Comparison of ENCODE assay signal across 16 mouse cellular contexts in genomic region chr5:141727968-141728367, GRCm38 (mm10).
DNase-seq lines count a peak whose midpoint lies in the region; ATAC-seq and TF ChIP-seq lines count a peak whose summit lies in the region.
"Had no signal": no experiment of that assay in that cellular context is flagged by ENCODE, and none has a peak within 500 bp of the region (broad histone marks: within the 10 kb centered on the region; RNA-seq: fewer than 3 reads in every experiment).

No protein-coding gene starts in this region.

- no peak for ATAC-seq in Patski
- ATAC-seq: intestine, embryonic 15.5 days; midbrain, embryonic 16.5 days had no signal

- no peaks in the 10 kb centered on the region for H3K27me3 ChIP-seq in Patski
- H3K27me3 ChIP-seq: forebrain, embryonic 12.5 days; intestine, embryonic 15.5 days; limb, embryonic 15.5 days; lung, embryonic 15.5 days; stomach, embryonic 15.5 days had no signal

- POLR2A ChIA-PET in Patski (lab: Charles Lee): interaction anchor here (0.6 kb wide), 1 partner anchor 425 kb away, joined by 6 read pairs; no protein-coding TSS in a partner anchor

- TF ChIP-seq POLR2A in brain, embryonic 14.5 days (IDR thresholded peaks at IDR 0.05; ENCODE audit: borderline replicate concordance, extremely low read depth, insufficient read depth, insufficient read length, poor library complexity, severe bottlenecking): no peak

- peak; percentile 24 to 35 for DNase-seq in adrenal gland, adult (ENCODE audit: inconsistent age in 2 of 2, low spot score in 1 of 2)
- no peak for DNase-seq in adrenal gland, adult 18-20 months (ENCODE audit: low spot score in 2 of 2)
- DNase-seq in layer of hippocampus, adult 2 months (ENCODE audit: low spot score in 2 of 2): no peak
- DNase-seq in layer of hippocampus, postnatal 10 days (ENCODE audit: low spot score in 2 of 2): no peak
- no peak for DNase-seq in Patski (ENCODE audit: low read depth, low spot score)
- no peak for DNase-seq in brain, embryonic 14.5 days (ENCODE audit: low read depth)
- no peak for DNase-seq in left cerebral cortex, postnatal 10 days (ENCODE audit: extremely low spot score in 1 of 2, low spot score in 2 of 2)
- no peak for DNase-seq in spleen, adult 18-20 months
- DNase-seq: cerebellum, postnatal 25 days; gastrocnemius, postnatal 36 days had no signal

- peak; percentile 36 for TF ChIP-seq CTCF in layer of hippocampus, adult 2 months (conservative IDR thresholded peaks at IDR 0.05)
- TF ChIP-seq CTCF in Patski (IDR thresholded peaks at IDR 0.05): peak; percentile 26
- TF ChIP-seq CTCF in brain, embryonic 14.5 days (IDR thresholded peaks at IDR 0.05; ENCODE audit: borderline replicate concordance, extremely low read depth, insufficient read depth, insufficient read length): peak; percentile 26; the same call in 1 of the 2 replicates

- in situ Hi-C loops in Patski (cut with MboI; ENCODE audit: low pct_unique_long_range_greater_than_20kb): no loop called here

- no peak overlapping the region for H3K27ac ChIP-seq in layer of hippocampus, adult 2 months
- H3K27ac ChIP-seq: forebrain, embryonic 12.5 days; intestine, embryonic 15.5 days; limb, embryonic 15.5 days; lung, embryonic 15.5 days; stomach, embryonic 15.5 days had no signal

- no peak overlapping the region for H3K4me3 ChIP-seq in layer of hippocampus, adult 2 months
- H3K4me3 ChIP-seq: forebrain, embryonic 12.5 days; intestine, embryonic 15.5 days; limb, embryonic 15.5 days; lung, embryonic 15.5 days; stomach, embryonic 15.5 days had no signal

- CTCF ChIA-PET in Patski (lab: Charles Lee): no interaction called here

- intact Hi-C loops in left cerebral cortex, postnatal 10 days (cut with DNase I): no loop called here

Comparison
In these comparisons a context has a peak if more than half of its experiments do, and no peak if none do; other contexts are left out.
1. DNase-seq: peak in adrenal gland, adult (2 of 2); none in adrenal gland, adult 18-20 months (0 of 2), layer of hippocampus, adult 2 months (0 of 2), layer of hippocampus, postnatal 10 days (0 of 2), Patski (single experiment), brain, embryonic 14.5 days (single experiment), left cerebral cortex, postnatal 10 days (0 of 2) and spleen, adult 18-20 months (0 of 2).
2. Peak in every context shown above with its lines, with median percentiles within 50 percentile points of each other: CTCF ChIP-seq.